In the genomic region with DNA sequence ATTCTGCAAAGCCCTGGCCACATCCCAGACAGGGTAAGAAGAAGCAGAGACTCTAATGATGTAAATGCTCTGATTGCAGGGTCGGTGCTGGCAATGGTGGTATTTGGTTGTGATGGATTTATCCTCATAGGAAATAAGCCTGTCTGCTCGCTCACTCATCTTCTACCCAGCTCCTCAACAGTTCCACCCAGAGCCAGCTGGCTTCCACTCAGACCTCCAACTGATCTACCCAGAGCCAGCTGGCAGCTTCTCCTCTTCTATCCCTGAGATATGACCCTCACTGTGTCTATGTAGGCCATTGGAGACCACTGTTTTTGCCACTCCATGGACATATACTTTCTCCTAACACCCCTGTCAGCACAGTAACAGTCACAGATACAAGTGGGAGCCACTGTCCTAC, we compare ENCODE assay signal across 18 mouse cellular contexts.
DNase-seq lines count a peak whose midpoint lies in the region; ATAC-seq and TF ChIP-seq lines count a peak whose summit lies in the region.
"Had no signal": no experiment of that assay in that cellular context is flagged by ENCODE, and none has a peak within 500 bp of the region (broad histone marks: within the 10 kb centered on the region; RNA-seq: fewer than 3 reads in every experiment).

No protein-coding gene starts in this region.

- no peak overlapping the region for H3K4me2 ChIP-seq in forebrain, postnatal 0 days (ENCODE audit: low read depth)
- no peak overlapping the region for H3K4me2 ChIP-seq in forebrain, embryonic 12.5 days
- no peak overlapping the region for H3K4me2 ChIP-seq in hindbrain, postnatal 0 days (ENCODE audit: low read depth, low read length)
- H3K4me2 ChIP-seq: limb, embryonic 13.5 days; midbrain, embryonic 12.5 days; neural tube, embryonic 15.5 days had no signal

- no peak overlapping the region for H3K27ac ChIP-seq in forebrain, postnatal 0 days (ENCODE audit: low read depth, low read length)
- H3K27ac ChIP-seq in forebrain, embryonic 12.5 days = no peak overlapping the region
- H3K27ac ChIP-seq in hindbrain, postnatal 0 days = no peak overlapping the region
- no peak overlapping the region for H3K27ac ChIP-seq in hindbrain, embryonic 10.5 days
- H3K27ac ChIP-seq: limb, embryonic 13.5 days; liver, embryonic 14.5 days; midbrain, embryonic 12.5 days; neural tube, embryonic 15.5 days had no signal

- ATAC-seq in forebrain, postnatal 0 days = peak; percentile 54
- no peak for ATAC-seq in forebrain, embryonic 12.5 days (ENCODE audit: low FRiP score)
- ATAC-seq in hindbrain, postnatal 0 days = no peak

- H3K36me3 ChIP-seq in forebrain, postnatal 0 days (ENCODE audit: insufficient read depth) = no peaks in the 10 kb centered on the region
- H3K36me3 ChIP-seq in forebrain, embryonic 12.5 days (replicated peaks) = no peaks in the 10 kb centered on the region
- H3K36me3 ChIP-seq in hindbrain, postnatal 0 days (ENCODE audit: insufficient read depth, low read length) = no peaks in the 10 kb centered on the region
- H3K36me3 ChIP-seq in hindbrain, embryonic 10.5 days = no peaks in the 10 kb centered on the region
- H3K36me3 ChIP-seq: limb, embryonic 13.5 days; midbrain, embryonic 12.5 days; neural tube, embryonic 15.5 days had no signal

- no peak overlapping the region for H3K4me3 ChIP-seq in forebrain, postnatal 0 days (ENCODE audit: low read depth, low read length)
- H3K4me3 ChIP-seq in forebrain, embryonic 12.5 days (replicated peaks) = no peak overlapping the region
- H3K4me3 ChIP-seq in hindbrain, postnatal 0 days (ENCODE audit: low read length) = no peak overlapping the region
- H3K4me3 ChIP-seq in hindbrain, embryonic 10.5 days = no peak overlapping the region
- H3K4me3 ChIP-seq: erythroblast, embryonic 14.5 days; limb, embryonic 13.5 days; midbrain, embryonic 12.5 days; myocyte; neural tube, embryonic 15.5 days had no signal

- peak; percentile 17 for DNase-seq in forebrain, postnatal 0 days
- DNase-seq in hindbrain, postnatal 0 days (ENCODE audit: low spot score) = peak; percentile 32
- no peak for DNase-seq in hindbrain, embryonic 10.5 days (ENCODE audit: low spot score)
- DNase-seq in 3T3-L1 (ENCODE audit: low read depth, low spot score) = peak; percentile 45
- peak; percentile 19 for DNase-seq in brain, adult 2 months (ENCODE audit: low read depth, low spot score)
- no peak for DNase-seq in yolk sac, embryonic 10.5 days (ENCODE audit: low spot score)
- DNase-seq: cerebellum, adult 11 months; gastrocnemius, postnatal 36 days; kidney, adult 18-20 months; kidney, postnatal 10 days; thymus, postnatal 14 days had no signal

- no peaks in the 10 kb centered on the region for H3K4me1 ChIP-seq in forebrain, postnatal 0 days (ENCODE audit: insufficient read depth)
- no peaks in the 10 kb centered on the region for H3K4me1 ChIP-seq in forebrain, embryonic 12.5 days
- H3K4me1 ChIP-seq in hindbrain, postnatal 0 days (ENCODE audit: insufficient read depth, low read length) = no peaks in the 10 kb centered on the region
- H3K4me1 ChIP-seq in hindbrain, embryonic 10.5 days (replicated peaks) = no peaks in the 10 kb centered on the region
- H3K4me1 ChIP-seq: midbrain, embryonic 12.5 days; neural tube, embryonic 15.5 days had no signal

- WGBS in forebrain, postnatal 0 days = 65% methylated on average over 2 of the region's 2 CpGs
- WGBS in forebrain, embryonic 12.5 days = 85% methylated on average over 2 of the region's 2 CpGs
- 53% methylated on average over 2 of the region's 2 CpGs for WGBS in hindbrain, postnatal 0 days
- WGBS in hindbrain, embryonic 10.5 days = 87% methylated on average over 2 of the region's 2 CpGs

- H3K9me3 ChIP-seq in forebrain, postnatal 0 days (ENCODE audit: low read length) = no peaks in the 10 kb centered on the region
- no peaks in the 10 kb centered on the region for H3K9me3 ChIP-seq in forebrain, embryonic 12.5 days
- no peaks in the 10 kb centered on the region for H3K9me3 ChIP-seq in hindbrain, postnatal 0 days (ENCODE audit: low read length)
- H3K9me3 ChIP-seq in hindbrain, embryonic 10.5 days = no peaks in the 10 kb centered on the region
- H3K9me3 ChIP-seq: limb, embryonic 13.5 days; midbrain, embryonic 12.5 days; neural tube, embryonic 15.5 days had no signal

- no peaks in the 10 kb centered on the region for H3K27me3 ChIP-seq in forebrain, postnatal 0 days (ENCODE audit: insufficient read depth, low read length)
- H3K27me3 ChIP-seq in forebrain, embryonic 12.5 days = no peaks in the 10 kb centered on the region
- H3K27me3 ChIP-seq in hindbrain, postnatal 0 days (ENCODE audit: insufficient read depth, low read length) = no peaks in the 10 kb centered on the region
- no peaks in the 10 kb centered on the region for H3K27me3 ChIP-seq in hindbrain, embryonic 10.5 days (ENCODE audit: insufficient read depth, poor library complexity, severe bottlenecking)
- H3K27me3 ChIP-seq: limb, embryonic 13.5 days; midbrain, embryonic 12.5 days; neural tube, embryonic 15.5 days had no signal

- TF ChIP-seq CTCF in forebrain, postnatal 0 days (IDR thresholded peaks at IDR 0.05; ENCODE audit: low read depth) = no peak
- no peak for TF ChIP-seq CTCF in hindbrain, postnatal 0 days (IDR thresholded peaks at IDR 0.05; ENCODE audit: low read depth)

- H3K9ac ChIP-seq in forebrain, postnatal 0 days = no peak overlapping the region
- H3K9ac ChIP-seq in forebrain, embryonic 12.5 days = no peak overlapping the region
- H3K9ac ChIP-seq in hindbrain, postnatal 0 days (replicated peaks; ENCODE audit: low read length) = no peak overlapping the region
- H3K9ac ChIP-seq: limb, embryonic 13.5 days; liver, embryonic 14.5 days; midbrain, embryonic 12.5 days; neural tube, embryonic 15.5 days had no signal

Comparison
In these comparisons a context has a peak if more than half of its experiments do, and no peak if none do; other contexts are left out.
1. DNase-seq: peak in forebrain, postnatal 0 days (single experiment), hindbrain, postnatal 0 days (single experiment), 3T3-L1 (single experiment) and brain, adult 2 months (single experiment); none in hindbrain, embryonic 10.5 days (single experiment) and yolk sac, embryonic 10.5 days (single experiment).